Mouse (Mus musculus) left cerebral cortex, postnatal 36 days (tissue): Measurements from ENCODE around the gene Astn1. TPM values are rescaled to one million over a fixed set of nuclear protein-coding genes. Genes with fewer than 3 reads are reported as not detected.

Experiments
- DNase-seq, 2 experiments: peaks; one replicate each; pipeline ENCODE4 v3.0.0; 2021 to 2022; ENCODE audit warnings: low spot score in 2 of 2, mixed read lengths in 1 of 2
- intact Hi-C: fragments of 180-260 bp; cut with DNase I; formaldehyde crosslinking; loops from one replicate; pipeline ENCODE4 v1.15.1; 2025
- total RNA-seq, 2 experiments: library from RNA; stranded (reverse); gene quantifications; 2 replicates each; pipeline ENCODE4 v1.2.3; 2021

The Astn1 gene
- total RNA-seq, 2 experiments from 2014 or later, result 181 to 192 TPM

DNA sequence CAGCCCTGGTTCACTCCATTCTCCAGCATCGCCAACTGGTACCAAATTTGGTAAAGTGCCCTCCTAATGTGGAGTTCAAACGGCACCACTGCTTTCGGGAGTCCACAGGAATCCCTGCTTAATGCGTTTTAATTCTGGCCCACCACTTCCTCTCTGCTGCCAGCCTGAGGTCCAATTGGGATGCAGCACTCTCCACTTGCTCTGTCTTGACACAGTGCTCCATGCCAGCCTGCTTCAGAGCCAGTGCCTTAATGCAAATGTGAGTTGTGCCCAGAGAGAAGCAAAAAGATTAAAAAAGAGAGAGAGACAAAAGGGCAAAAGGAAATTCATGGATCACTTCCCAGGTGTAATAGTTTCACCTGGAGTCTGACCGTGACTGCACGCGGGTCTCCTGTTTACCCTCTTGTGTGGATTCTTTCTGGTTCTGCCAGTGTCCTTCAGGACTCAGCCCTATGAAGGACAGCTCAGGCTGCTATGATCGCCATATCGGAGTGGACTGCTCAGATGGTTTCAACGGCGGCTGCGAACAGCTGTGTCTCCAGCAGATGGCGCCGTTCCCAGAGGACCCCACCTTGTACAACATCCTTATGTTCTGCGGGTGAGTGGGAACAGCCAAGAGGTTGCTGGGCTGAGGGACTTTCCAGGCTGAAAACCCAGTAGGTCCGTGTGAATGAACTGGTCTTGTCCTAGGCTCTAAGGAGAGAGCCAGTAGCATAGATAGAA lies 234.8 kb downstream of the Astn1 start:
- peak in 1 of 2 experiments; percentile 50 for DNase-seq
- intact Hi-C loops, result no loop called here

DNA sequence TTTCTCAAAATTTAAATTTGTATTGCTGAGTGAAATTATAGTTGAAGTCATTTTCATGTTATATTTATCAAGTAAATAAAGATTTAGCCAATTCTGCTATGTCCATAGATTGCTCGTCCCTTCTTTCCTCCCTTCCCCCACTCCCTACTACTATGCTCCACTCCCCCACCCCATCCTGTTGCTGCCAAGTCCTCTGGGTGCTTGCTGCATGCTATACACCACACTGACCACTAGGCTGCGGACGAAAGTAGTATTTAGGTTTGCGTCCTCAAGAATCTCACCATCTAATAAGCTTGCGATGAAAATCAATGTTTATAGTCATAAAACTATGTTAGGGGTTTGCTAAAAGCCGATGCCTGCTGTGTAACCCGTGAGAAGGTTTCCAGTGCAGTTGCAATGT lies 235.9 kb downstream of the Astn1 start:
- no peak for DNase-seq
- intact Hi-C loops, result no loop called here

DNA sequence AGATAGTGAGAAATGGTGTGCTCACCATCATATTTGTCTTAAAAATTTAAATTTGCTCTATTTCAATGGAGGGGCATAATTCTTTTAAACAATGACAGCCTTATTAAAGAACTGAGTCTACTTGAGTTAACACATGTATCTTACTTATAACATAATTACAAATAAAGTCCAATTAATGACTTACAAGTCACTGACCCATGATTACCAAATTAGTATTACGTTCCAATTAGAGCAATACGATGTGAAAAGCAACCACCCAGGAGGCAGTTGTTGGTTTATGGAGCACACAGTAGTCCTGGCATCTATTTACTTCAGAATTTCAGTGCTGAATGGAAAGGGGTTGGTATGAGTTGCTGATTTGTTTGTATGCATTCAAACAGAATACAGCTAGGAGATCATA lies 237.4 kb downstream of the Astn1 start:
- no peak for DNase-seq
- intact Hi-C loops, result no loop called here

DNA sequence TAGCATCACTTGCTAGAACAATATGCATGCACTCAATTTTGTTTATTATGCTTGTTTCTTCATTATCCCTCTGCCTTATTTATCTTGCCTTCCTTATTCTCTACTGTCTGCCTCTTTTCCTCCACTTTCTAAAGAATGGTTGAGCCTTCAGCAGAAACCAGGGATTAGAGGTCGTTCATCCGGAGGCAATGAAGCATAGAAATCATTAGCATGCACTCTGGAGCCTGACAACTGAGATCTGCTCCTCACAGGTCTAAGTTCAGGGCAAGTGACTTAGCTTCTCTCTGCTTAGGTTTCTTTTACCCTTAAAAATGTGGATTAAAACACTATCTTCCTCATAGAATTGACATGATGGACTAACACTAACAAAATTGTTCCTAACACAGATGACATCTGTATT lies 241.0 kb downstream of the Astn1 start:
- DNase-seq, result no peak
- intact Hi-C loops, result no loop called here

DNA sequence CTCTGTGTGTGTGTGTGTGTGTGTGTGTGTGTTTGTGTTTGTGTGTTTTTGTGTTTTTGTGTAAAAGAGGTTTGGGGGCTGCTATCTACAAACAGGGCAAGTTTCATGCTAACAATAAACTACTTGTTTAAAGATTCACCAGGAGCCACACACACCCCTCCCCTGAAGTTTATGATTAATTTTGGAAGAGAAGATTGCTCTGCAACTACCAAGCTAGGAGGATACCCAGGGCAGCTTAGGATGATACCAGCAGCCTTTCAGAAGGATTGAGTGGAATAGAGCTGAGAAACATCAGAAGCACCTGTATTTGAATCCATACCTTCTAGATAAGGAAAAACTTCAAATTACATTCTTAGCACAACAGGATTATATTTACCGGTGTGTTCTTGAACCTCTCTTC lies 242.1 kb downstream of the Astn1 start:
- DNase-seq, result no peak
- intact Hi-C loops, result no loop called here

DNA sequence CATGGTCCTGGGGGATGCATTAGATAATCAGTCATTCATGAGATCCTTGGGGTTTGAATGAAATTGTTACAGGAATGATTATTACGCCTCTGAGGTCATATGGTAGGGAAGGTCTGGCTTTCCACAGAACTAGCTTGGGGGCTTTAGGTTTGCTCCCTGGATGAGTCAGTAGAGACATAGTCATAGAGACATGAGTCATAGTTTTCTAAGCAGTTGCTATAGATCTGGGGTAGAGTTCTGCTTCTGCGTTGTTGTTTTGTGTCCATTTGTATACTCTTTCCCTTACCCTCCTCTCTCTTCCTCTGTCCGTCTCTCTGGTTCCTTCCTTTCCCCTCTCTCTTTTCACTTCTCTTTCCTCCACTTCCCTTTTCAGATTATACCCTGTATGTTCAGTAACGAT lies 243.5 kb downstream of the Astn1 start:
- intact Hi-C loops, result no loop called here
- DNase-seq, result no peak

DNA sequence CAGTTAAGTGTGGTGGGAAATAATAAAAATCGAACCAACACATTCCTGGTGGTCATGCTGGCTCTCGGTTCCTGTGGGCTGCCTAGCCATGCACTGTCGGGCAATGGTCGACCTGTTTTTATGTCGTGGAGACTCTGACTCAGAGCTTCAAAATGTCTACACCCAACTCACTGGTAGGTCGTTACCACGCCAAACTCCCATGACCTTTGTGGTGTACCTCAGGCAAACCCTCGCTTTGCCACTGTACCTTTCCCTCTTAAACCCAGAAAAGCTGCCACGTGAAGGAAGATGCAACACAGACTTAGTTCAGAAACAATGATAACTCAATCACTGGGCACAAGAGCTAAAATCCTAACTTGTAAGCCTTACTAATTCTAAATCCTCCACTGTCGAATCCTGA lies 244.3 kb downstream of the Astn1 start:
- intact Hi-C loops, result no loop called here
- no peak for DNase-seq

DNA sequence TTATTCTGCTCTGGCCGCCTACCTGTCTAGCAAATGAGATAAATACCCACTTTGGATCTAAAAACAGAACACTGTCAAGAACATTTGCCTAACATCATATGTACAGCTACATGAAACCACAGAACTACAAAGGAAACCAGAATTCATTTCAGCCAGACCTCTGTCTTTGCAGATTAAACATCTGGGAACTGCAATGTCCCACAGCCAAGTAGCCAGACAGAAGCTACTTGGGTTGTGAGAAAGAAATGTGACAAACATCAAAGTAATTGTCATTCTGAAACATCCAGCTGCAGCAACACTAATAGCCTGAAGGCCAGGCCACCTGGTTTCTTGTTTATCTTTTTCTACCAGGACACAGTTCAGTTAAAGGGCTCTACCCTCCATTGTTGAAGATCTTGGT lies 245.1 kb downstream of the Astn1 start:
- intact Hi-C loops, result no loop called here

DNA sequence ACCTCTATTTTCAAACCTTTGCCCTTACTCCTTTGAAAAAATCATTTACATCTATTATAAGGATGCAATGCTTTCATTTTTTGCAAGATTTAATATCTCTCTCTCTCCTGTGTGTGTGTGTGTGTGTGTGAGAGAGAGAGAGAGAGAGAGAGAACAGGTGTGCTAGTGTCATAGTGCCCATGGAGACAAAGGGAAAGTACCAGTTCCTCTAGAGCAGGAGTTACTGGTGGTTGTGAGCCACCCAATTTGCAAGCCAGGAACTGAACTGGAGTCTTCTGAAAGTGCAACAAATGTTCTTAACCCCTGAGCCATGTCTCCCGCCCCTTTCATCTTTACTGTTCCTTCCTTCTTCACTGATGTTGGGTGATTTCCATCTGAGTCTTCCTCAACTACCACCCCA lies 253.1 kb downstream of the Astn1 start:
- no peak for DNase-seq
- intact Hi-C loops, result no loop called here

More for the DNA sequence above, 245.1 kb downstream of the Astn1 start:
- no peak for DNase-seq

DNA sequence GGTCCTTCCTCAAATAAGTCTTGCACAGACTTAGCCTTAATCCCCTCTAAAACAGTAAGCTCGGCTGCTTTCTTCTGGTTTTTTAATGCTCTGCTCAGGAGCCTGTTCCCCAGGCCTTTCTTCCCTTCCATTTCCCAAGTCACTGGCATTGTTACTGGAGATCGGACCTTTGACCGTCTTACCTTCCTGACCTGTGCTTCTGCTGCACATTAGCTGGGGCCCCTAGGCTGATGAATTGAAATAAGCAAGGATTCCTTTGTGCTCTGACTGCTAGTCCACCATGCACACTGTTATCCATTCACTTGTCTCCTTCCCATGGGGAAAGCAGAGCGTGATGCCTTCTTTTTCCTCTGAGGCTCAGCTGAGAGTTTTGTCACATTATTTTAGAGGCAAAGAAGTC lies 255.9 kb downstream of the Astn1 start:
- intact Hi-C loops, result no loop called here
- no peak for DNase-seq

DNA sequence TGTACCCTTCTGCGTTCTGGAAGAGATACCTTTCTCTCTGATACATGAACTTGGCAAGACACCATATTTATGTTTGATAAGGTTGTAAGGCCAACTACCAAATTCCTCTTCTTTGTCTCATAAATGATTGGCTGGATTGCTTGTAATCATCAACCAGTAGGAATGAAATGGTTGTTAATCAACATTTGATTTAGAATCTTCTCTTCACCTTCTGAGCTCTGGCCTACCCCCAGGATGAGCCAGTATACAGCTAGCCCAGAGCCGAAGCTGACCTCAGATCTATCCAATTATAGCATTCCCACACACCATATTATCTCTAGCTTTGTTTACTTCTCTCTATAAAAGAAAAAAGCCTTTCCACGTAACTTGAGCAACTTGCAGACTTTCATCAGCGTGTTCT lies 270.9 kb downstream of the Astn1 start:
- DNase-seq, result no peak
- intact Hi-C loops, result no loop called here

DNA sequence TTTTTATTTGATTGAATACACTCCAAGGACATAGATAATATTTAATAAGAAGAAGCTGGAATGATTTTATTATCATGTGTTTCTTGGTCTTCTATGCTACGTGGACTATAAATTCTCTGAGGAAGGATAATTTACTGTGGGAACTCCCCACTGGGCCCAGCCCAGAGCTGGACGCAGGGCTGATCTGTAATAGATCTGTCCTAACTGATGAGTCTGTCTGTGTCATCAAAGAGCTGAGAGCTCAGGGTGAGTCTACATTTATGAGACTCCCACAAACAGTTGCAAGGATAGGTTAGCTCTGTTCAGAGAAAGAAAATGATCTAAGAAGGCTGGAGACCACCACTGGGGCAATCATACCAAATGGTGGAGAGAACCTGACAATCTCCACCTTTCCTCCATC lies 271.4 kb downstream of the Astn1 start:
- no peak for DNase-seq
- intact Hi-C loops, result no loop called here

DNA sequence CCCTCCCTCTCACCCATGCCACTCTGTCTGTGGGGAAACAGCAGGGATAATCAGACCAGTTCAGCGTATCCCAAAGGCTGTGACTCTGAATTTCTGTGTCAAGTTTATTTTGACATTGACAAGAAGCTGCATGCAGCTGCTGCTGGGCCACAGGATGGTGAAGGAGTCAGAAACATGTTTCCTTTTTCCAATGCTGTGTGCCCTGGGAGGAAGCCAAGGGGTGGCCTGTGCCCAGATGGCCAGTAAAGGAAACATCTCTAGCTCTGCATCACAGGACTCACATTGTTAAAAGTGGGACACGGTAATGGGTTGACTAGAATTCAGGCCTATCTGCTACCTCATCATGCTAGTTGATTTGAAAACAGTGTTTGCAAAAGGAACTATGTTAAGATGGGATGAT lies 279.2 kb downstream of the Astn1 start:
- intact Hi-C loops, result no loop called here
- no peak for DNase-seq

DNA sequence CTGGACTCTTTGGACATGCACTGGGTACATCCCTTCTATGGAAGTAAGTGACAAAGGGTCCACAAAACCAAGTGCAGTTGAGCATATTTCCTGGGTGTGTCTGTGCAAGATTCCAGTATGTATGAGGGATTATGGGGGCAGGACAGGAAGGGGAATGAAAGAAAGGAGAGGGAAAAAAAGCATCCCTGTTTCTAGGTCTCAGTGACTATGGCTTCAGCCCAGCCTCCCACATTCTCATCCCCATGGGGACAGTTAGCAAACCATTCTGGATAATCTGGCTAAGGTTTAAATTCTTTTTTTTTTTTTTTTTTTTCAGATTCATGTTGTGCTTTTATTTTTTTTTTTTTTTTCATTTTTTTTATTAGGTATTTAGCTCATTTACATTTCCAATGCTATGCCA lies 280.2 kb downstream of the Astn1 start:
- intact Hi-C loops, result no loop called here
- DNase-seq, result no peak

DNA sequence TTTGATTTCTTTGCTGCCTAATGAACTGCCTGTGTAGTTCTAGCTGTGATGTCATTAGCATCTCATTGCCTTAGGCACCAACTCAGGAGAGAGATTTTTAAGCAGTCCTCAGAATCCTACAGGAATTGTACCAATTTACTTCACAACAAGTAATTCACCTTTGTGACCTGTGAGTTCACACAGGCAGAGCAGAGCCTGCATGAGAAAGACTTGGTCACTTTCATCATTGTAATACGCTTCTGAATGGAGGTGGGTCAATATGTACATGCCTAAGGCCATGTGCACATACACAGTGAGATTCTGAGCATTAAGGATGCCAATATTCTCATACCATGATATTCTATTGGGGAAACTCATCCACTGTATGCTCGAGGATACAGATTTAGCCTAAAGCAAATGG lies 290.7 kb downstream of the Astn1 start:
- no peak for DNase-seq
- intact Hi-C loops, result loop anchor here (5.0 to 10.0 kb wide), 5 partner anchors 108 to 908 kb away; partner anchors contain the start of gene Brinp2

DNA sequence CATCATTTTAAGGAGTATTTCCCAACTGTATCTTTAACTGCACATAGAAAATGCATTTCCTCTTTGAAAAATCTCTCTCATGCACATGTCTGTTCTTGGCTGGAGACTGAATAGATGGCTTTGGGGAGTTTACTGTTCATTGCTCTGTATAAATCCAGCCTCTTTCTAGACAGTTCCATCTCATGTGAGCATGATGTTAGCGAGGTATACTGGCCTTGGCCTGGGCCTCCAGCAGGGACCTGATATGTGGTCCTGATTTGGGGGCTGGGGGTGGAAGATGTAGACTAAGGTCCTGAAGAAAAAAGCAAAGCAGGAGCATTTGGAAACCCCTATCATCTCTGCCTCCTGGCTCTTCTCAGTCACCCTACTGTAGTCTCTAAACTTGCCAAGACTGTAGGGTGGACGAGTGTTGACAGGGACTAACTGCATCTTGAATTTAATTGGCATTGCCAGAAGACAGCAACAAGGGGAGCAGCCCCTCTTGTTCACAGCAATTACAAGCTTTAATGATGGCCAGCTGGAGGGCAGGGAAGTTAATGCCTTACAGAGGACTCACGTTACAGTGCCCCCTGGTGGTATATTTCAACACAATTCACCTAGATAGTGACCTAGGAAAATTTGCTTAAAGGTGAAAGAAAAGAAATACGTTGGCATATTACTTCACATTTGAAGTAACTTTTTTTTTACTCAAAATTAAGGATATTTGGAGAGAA lies 291.9 kb downstream of the Astn1 start:
- DNase-seq, result peak in 1 of 2 experiments; percentile 15
- intact Hi-C loops, result loop anchor here (1.0 to 10.0 kb wide), 6 partner anchors 109 to 1101 kb away; partner anchors contain the start of gene Brinp2

DNA sequence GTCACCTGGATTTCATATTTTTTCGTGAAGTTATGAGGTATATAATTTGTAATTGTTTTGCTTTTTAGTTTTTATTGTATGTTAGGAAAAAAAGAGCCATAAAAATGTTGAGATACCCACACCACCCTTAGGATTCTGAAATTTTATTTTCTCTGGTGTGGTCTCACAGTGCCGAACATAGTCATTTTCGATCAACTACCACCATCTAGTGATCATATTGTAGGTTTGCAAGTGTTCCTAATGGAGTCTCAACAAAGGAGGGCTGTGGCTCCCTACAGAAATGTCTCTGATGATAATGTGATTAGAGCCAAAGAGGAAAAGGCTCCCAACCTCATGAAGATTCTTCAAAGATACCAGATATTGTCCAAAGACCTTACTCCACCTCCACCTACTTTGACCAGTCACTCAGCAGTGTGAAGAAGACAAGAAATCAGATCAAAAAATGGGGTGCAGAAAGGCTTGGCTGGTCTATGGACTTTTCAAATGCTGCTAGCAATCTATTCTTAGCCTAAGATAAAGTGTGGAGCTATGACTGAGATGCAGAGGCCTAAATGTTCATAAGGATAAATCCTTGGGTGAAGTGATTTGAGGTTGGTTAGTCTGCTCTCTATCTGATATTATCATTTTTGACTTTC lies 292.6 kb downstream of the Astn1 start:
- intact Hi-C loops, result loop anchor here (1.0 to 10.0 kb wide), 6 partner anchors 110 to 1101 kb away; partner anchors contain the start of gene Brinp2
- no peak for DNase-seq

DNA sequence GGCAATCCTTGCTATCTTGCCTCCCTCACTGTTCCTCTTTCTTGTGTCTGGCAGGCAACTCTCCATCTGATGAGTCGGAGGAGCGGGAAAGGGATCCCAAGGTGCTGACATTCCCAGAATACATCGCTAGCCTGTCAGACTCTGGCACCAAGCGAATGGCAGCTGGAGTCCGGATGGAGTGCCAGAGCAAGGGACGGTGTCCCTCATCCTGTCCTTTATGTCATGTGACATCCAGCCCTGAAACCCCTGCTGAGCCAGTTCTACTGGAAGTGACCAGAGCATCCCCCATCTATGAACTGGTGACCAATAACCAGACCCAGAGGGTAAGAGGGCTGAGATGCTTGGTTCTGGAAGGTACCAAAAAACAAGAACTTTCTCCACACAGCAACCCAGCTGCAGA lies 294.9 kb downstream of the Astn1 start:
- intact Hi-C loops, result loop anchor here (10.0 kb wide), 3 partner anchors 112 to 912 kb away; no protein-coding TSS in a partner anchor
- DNase-seq, result no peak

DNA sequence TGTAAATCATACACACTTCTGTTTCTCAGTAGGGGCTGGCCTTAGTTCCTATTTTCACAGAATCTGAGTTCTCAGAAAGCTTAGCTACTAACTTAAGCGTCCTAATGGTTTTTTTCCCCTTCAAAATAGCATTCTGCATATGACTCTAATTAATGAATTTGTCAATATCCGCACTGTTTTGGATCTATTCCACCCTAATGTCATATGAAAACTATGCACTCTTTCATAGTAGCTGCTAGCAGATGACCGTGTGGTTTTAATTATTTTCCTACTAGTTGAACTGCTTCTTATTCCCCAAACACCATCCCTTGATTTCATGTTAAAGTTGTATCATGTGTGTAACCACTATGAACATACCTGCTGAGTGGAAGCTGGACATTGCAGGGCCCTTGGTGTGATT lies 303.9 kb downstream of the Astn1 start:
- no peak for DNase-seq
- intact Hi-C loops, result loop anchor here (5.0 kb wide), 2 partner anchors 286 to 471 kb away; no protein-coding TSS in a partner anchor

DNA sequence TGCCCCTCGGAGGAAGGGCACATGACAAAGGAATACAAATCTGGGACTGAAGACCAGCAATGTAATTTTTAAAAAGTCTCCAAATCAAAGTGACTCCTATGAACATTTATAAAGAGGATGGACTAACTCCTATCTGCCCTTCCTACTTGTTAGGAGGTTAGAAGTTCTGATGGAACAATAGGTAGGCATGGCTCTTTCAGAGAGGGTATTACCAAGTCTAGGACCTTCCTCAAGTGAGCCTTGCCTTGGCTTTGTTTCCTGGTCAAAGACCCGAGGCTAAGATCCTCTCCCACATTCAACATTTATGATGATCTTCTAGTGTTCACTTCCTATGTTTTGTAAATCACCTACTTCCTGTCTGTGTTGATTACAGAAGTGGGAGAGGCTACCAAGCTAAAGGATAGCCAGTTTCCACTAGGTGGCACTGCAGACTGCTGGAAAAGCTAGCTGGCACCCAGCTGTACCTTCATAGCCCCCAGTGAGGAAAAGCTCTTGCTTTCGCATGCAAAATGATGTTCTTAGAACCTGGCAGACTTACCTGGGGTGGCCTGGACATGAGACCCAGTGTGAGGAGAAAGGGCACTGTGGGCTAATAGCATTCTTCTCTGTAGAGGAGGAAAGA lies 308.0 kb downstream of the Astn1 start:
- DNase-seq, result peak; percentile 20 to 32
- intact Hi-C loops, result loop anchor here (5.0 kb wide), 2 partner anchors 282 to 467 kb away; no protein-coding TSS in a partner anchor
